Mouse (Mus musculus) c-Kit-negative CD71-positive TER-119-positive erythroid progenitor cells, embryonic 14.5 days (primary cell): ENCODE measurements around the gene Kyat3.
"Not testable (repeated sequence)": the region's sequence is repeated elsewhere in the genome, so short reads cannot be mapped to it uniquely, and the experiment has no call there.

Experiments
- DNase-seq: peaks from one replicate; pipeline ENCODE4 v3.0.0-alpha.2; 2013; ENCODE audit warnings: low read depth, low spot score

The Kyat3 gene

GRCm38 (mm10) chr3:142700442-142701322, at the start of gene Kyat3:
Kyat3 (plus strand) TSS chr3:142701051.
- no peak for DNase-seq

- no peak for DNase-seq
Observed at GRCm38 (mm10) chr3:142664723-142665122, 36.1 kb upstream of the Kyat3 start.

- no peak for DNase-seq
Observed at GRCm38 (mm10) chr3:142674607-142675006, 26.2 kb upstream of the Kyat3 start.

- DNase-seq = no peak
Observed at GRCm38 (mm10) chr3:142687939-142688338, 12.9 kb upstream of the Kyat3 start.

GRCm38 (mm10) chr3:142688353-142688752, 12.5 kb upstream of the Kyat3 start:
- no peak for DNase-seq

- DNase-seq = no peak
Observed at GRCm38 (mm10) chr3:142696517-142696916, 4.3 kb upstream of the Kyat3 start.

- no peak for DNase-seq
Observed at GRCm38 (mm10) chr3:142701407-142701989, 647 bp downstream of the Kyat3 start.

GRCm38 (mm10) chr3:142706581-142707444, 6.0 kb downstream of the Kyat3 start:
- DNase-seq = no peak

GRCm38 (mm10) chr3:142708181-142708848, 7.5 kb downstream of the Kyat3 start:
- DNase-seq = not testable (repeated sequence)

- peak; percentile 21 for DNase-seq
Observed at GRCm38 (mm10) chr3:142708849-142709419, 8.1 kb downstream of the Kyat3 start.

- no peak for DNase-seq
Observed at GRCm38 (mm10) chr3:142710360-142711007, 9.6 kb downstream of the Kyat3 start.

GRCm38 (mm10) chr3:142711372-142711771, 10.5 kb downstream of the Kyat3 start:
- DNase-seq = no peak

- not testable (repeated sequence) for DNase-seq
Observed at GRCm38 (mm10) chr3:142712401-142713040, 11.7 kb downstream of the Kyat3 start.

- no peak for DNase-seq
Observed at GRCm38 (mm10) chr3:142725481-142725880, 24.6 kb downstream of the Kyat3 start.

- DNase-seq = no peak
Observed at GRCm38 (mm10) chr3:142725969-142726672, 25.3 kb downstream of the Kyat3 start.

GRCm38 (mm10) chr3:142734291-142734690, 33.4 kb downstream of the Kyat3 start:
- DNase-seq = no peak

GRCm38 (mm10) chr3:142740896-142741295, 40.0 kb downstream of the Kyat3 start:
- DNase-seq = no peak

GRCm38 (mm10) chr3:142743973-142744898, 43.4 kb downstream of the Kyat3 start:
- DNase-seq = peak; percentile 51
